15 mouse cellular contexts compared by ENCODE assay signal in the genomic region with DNA sequence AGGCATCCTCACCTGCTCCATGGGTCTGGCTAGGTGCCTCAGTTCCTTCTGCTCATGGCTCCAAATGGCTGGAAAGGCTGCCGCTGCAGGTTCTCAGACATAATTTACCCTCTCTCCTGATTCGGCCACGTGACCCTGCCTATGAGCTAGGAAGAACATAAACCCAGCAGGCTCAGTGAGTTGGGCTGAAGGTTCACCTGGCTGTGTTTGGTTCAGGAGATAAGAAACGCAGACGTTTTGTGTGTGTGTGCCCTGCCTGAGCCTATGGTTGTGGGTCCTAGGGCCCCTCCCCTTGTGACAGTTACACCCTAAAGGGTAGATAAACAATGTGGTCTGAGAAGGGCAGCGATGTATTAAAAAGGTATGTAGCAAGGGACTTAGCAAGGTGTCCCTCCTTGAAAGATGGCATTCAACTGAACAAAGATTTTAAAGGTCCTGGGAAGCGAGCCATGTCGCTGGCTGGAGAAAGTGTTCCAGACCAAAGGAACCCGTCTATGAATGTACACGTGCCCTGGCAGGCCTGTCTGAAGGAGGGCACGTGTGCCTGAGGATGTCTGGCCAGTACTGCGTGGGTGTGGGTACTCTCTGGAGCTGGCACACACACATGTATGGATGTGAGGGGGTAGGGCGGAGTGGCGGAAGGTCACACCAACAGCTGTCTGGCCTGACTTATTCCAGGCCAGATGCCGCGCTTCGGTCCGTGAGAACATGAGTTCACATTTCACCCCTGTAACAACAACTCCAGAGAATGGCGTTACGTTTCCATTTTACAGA. TPM values are rescaled to one million over a fixed set of nuclear protein-coding genes. Genes with fewer than 3 reads are reported as not detected.
DNase-seq lines count a peak whose midpoint lies in the region; ATAC-seq lines count a peak whose summit lies in the region.
"Had no signal": no experiment of that assay in that cellular context is flagged by ENCODE, and none has a peak within 500 bp of the region (broad histone marks: within the 10 kb centered on the region; RNA-seq: fewer than 3 reads in every experiment).

No protein-coding gene starts in this region.

- WGBS in liver, embryonic 16.5 days (ENCODE audit: insufficient replicate concordance), result 60% methylated on average over 20 of the region's 20 CpGs
- 68% methylated on average over 20 of the region's 20 CpGs for WGBS in stomach, embryonic 16.5 days

- H3K4me3 ChIP-seq in liver, embryonic 16.5 days (ENCODE audit: low read depth, low read length), result no peak overlapping the region
- no peak overlapping the region for H3K4me3 ChIP-seq in stomach, embryonic 16.5 days (replicated peaks; ENCODE audit: low read length)
- H3K4me3 ChIP-seq: embryonic facial prominence, embryonic 15.5 days had no signal

- ATAC-seq in liver, embryonic 16.5 days (ENCODE audit: low read depth), result peak; percentile 75
- peak; percentile 63; the same call in 1 of the 2 replicates for ATAC-seq in stomach, embryonic 16.5 days (ENCODE audit: insufficient read depth, low FRiP score)
- ATAC-seq: activated CD4-positive, CD25-positive, alpha-beta regulatory T cell, adult 4 months; forebrain, postnatal 0 days had no signal

- peak; percentile 33 for DNase-seq in cerebellum, adult 9-11 months
- no peak for DNase-seq in cerebellum, adult 18-20 months
- peak; percentile 53 for DNase-seq in testis, postnatal 10 days (ENCODE audit: low spot score)
- DNase-seq in testis, postnatal 14 days (ENCODE audit: low spot score), result no peak
- DNase-seq in B cell, adult 2 months, result no peak
- DNase-seq in layer of hippocampus, postnatal 10 days (ENCODE audit: low spot score in 2 of 2), result no peak
- DNase-seq: forebrain, postnatal 0 days; thymus, adult 18-20 months had no signal

- peaks cover 24% of the 10 kb centered on the region for H3K4me1 ChIP-seq in liver, embryonic 16.5 days (ENCODE audit: control insufficient read depth, low read depth, low read length)
- H3K4me1 ChIP-seq in stomach, embryonic 16.5 days (ENCODE audit: control insufficient read depth, insufficient read depth, low read length), result peaks cover 21% of the 10 kb centered on the region

- H3K27me3 ChIP-seq in liver, embryonic 16.5 days (ENCODE audit: control insufficient read depth, insufficient read depth, low read depth, low read length), result peaks cover 13% of the 10 kb centered on the region
- H3K27me3 ChIP-seq in stomach, embryonic 16.5 days (ENCODE audit: control insufficient read depth, insufficient read depth, low read length), result no peaks in the 10 kb centered on the region
- H3K27me3 ChIP-seq: embryonic facial prominence, embryonic 15.5 days had no signal

- no peak overlapping the region for H3K9ac ChIP-seq in liver, embryonic 16.5 days (ENCODE audit: low read depth, low read length)
- H3K9ac ChIP-seq in stomach, embryonic 16.5 days (ENCODE audit: low read length), result no peak overlapping the region
- H3K9ac ChIP-seq: embryonic facial prominence, embryonic 15.5 days; forebrain, postnatal 0 days had no signal

- H3K9me3 ChIP-seq in liver, embryonic 16.5 days (replicated peaks; ENCODE audit: control insufficient read depth, low read length), result no peaks in the 10 kb centered on the region
- no peaks in the 10 kb centered on the region for H3K9me3 ChIP-seq in stomach, embryonic 16.5 days (replicated peaks; ENCODE audit: control insufficient read depth, low read length)
- H3K9me3 ChIP-seq: embryonic facial prominence, embryonic 15.5 days had no signal

- no peak overlapping the region for H3K4me2 ChIP-seq in liver, embryonic 16.5 days (ENCODE audit: low read depth, low read length)
- H3K4me2 ChIP-seq in stomach, embryonic 16.5 days (ENCODE audit: low read depth, low read length), result no peak overlapping the region
- H3K4me2 ChIP-seq: embryonic facial prominence, embryonic 15.5 days had no signal

- no peaks in the 10 kb centered on the region for H3K36me3 ChIP-seq in liver, embryonic 16.5 days (ENCODE audit: control insufficient read depth, insufficient read depth)
- H3K36me3 ChIP-seq in stomach, embryonic 16.5 days (ENCODE audit: control insufficient read depth, insufficient read depth, low read length), result no peaks in the 10 kb centered on the region
- H3K36me3 ChIP-seq: embryonic facial prominence, embryonic 15.5 days had no signal

- no peak overlapping the region for H3K27ac ChIP-seq in liver, embryonic 16.5 days (ENCODE audit: low read length)
- peak overlapping the region; percentile 79 for H3K27ac ChIP-seq in stomach, embryonic 16.5 days (ENCODE audit: low read length)

RNA-seq across cellular contexts. Expression of a gene that starts 8.9 kb away (rescaled TPM):
- 0.09 and 0.12 TPM in 2 replicates for polyA plus RNA-seq in liver, embryonic 16.5 days (2015; fragmentation: Nextera tagmentation; extraction: Ambion mirVana)
- 7.9 and 12.6 TPM in 2 replicates for polyA plus RNA-seq in stomach, embryonic 16.5 days (2015; fragmentation: Nextera tagmentation; extraction: Ambion mirVana)
- total RNA-seq in layer of hippocampus, postnatal 10 days (2021), result under 1 TPM in 1 of 2 experiments, not detected in 1; 0.21 TPM
- total RNA-seq: left cerebral cortex, postnatal 14 days; monocyte, adult 5-6 weeks had no signal
- polyA plus RNA-seq: activated CD4-positive, CD25-positive, alpha-beta regulatory T cell, adult 4 months had no signal

RNA-seq across cellular contexts. Expression of a gene that starts 9.5 kb away (rescaled TPM):
- not detected in 2 replicates for polyA plus RNA-seq in liver, embryonic 16.5 days (2015; fragmentation: Nextera tagmentation; extraction: Ambion mirVana)
- 0.50 and 0.75 TPM in 2 replicates for polyA plus RNA-seq in stomach, embryonic 16.5 days (2015; fragmentation: Nextera tagmentation; extraction: Ambion mirVana)
- total RNA-seq in layer of hippocampus, postnatal 10 days (2021), result 100 to 1,000 TPM; 129 to 130 TPM
- total RNA-seq: monocyte, adult 5-6 weeks had no signal
- polyA plus RNA-seq: activated CD4-positive, CD25-positive, alpha-beta regulatory T cell, adult 4 months had no signal

RNA-seq across cellular contexts. Expression of a gene that starts 30.0 kb away (rescaled TPM):
- 1.4 and 2.6 TPM in 2 replicates for polyA plus RNA-seq in liver, embryonic 16.5 days (2015; fragmentation: Nextera tagmentation; extraction: Ambion mirVana)
- polyA plus RNA-seq in stomach, embryonic 16.5 days (2015; fragmentation: Nextera tagmentation; extraction: Ambion mirVana), result 33.7 and 39.0 TPM in 2 replicates
- total RNA-seq in layer of hippocampus, postnatal 10 days (2021), result under 1 TPM in 1 of 2 experiments, not detected in 1; 0.21 TPM
- total RNA-seq: forebrain, postnatal 0 days; gastrocnemius, postnatal 4 days; left cerebral cortex, postnatal 14 days; monocyte, adult 5-6 weeks had no signal
- polyA plus RNA-seq: activated CD4-positive, CD25-positive, alpha-beta regulatory T cell, adult 4 months had no signal

RNA-seq across cellular contexts. Expression of a gene that starts 57.0 kb away (rescaled TPM):
- 93.7 and 98.3 TPM in 2 replicates for polyA plus RNA-seq in liver, embryonic 16.5 days (2015; fragmentation: Nextera tagmentation; extraction: Ambion mirVana)
- 194 and 218 TPM in 2 replicates for polyA plus RNA-seq in stomach, embryonic 16.5 days (2015; fragmentation: Nextera tagmentation; extraction: Ambion mirVana)
- total RNA-seq in layer of hippocampus, postnatal 10 days (2021), result 100 to 1,000 TPM; 117 to 129 TPM

Comparison
In these comparisons a context has a peak if more than half of its experiments do, and no peak if none do; other contexts are left out.
1. DNase-seq: peak in cerebellum, adult 9-11 months (single experiment) and testis, postnatal 10 days (single experiment); none in cerebellum, adult 18-20 months (0 of 2), testis, postnatal 14 days (single experiment), B cell, adult 2 months (0 of 2) and layer of hippocampus, postnatal 10 days (0 of 2).